Mouse (Mus musculus) heart, postnatal 36 days (tissue): ENCODE results near the gene Trip4. TPM values are rescaled to one million over a fixed set of nuclear protein-coding genes. Genes with fewer than 3 reads are reported as not detected.
"Not testable (repeated sequence)": the region's sequence is repeated elsewhere in the genome, so short reads cannot be mapped to it uniquely, and the experiment has no call there.

Experiments
- DNase-seq, 2 experiments: peaks; one replicate each; pipeline ENCODE4 v3.0.0; 2021 to 2022
- intact Hi-C: fragments of 180-260 bp; cut with DNase I; formaldehyde crosslinking; loops from one replicate; pipeline ENCODE4 v1.15.1; 2025
- total RNA-seq, 2 experiments: library from RNA; stranded (reverse); gene quantifications; 2 replicates each; pipeline ENCODE4 v1.2.3; 2021

Gene Trip4
- total RNA-seq, 2 experiments from 2014 or later, result 17.1 to 18.8 TPM

GRCm38 (mm10) chr9:65807251-65807650, 101.3 kb downstream of the Trip4 start:
- intact Hi-C loops, result no loop called here
- no peak for DNase-seq

GRCm38 (mm10) chr9:65799770-65800169, 108.8 kb downstream of the Trip4 start:
- intact Hi-C loops, result no loop called here
- DNase-seq, result no peak

GRCm38 (mm10) chr9:65795651-65796050, 112.9 kb downstream of the Trip4 start:
- no peak for DNase-seq
- intact Hi-C loops, result no loop called here

GRCm38 (mm10) chr9:65794313-65794712, 114.3 kb downstream of the Trip4 start:
- intact Hi-C loops, result loop anchor here (5.0 kb wide), 1 partner anchor 33 kb away; the partner anchor contains the start of gene Zfp609
- no peak for DNase-seq

GRCm38 (mm10) chr9:65793506-65793905, 115.1 kb downstream of the Trip4 start:
- intact Hi-C loops, result loop anchor here (5.0 kb wide), 1 partner anchor 34 kb away; the partner anchor contains the start of gene Zfp609
- no peak for DNase-seq

GRCm38 (mm10) chr9:65793086-65793485, 115.5 kb downstream of the Trip4 start:
- intact Hi-C loops, result loop anchor here (5.0 kb wide), 1 partner anchor 34 kb away; the partner anchor contains the start of gene Zfp609
- DNase-seq, result no peak

GRCm38 (mm10) chr9:65791846-65792245, 116.7 kb downstream of the Trip4 start:
- intact Hi-C loops, result loop anchor here (5.0 kb wide), 1 partner anchor 35 kb away; the partner anchor contains the start of gene Zfp609
- no peak for DNase-seq

- DNase-seq, result no peak
- intact Hi-C loops, result loop anchor here (5.0 kb wide), 1 partner anchor 36 kb away; the partner anchor contains the start of gene Zfp609
These were observed 117.5 kb downstream of the Trip4 start for GRCm38 (mm10) chr9:65791106-65791505.

- intact Hi-C loops, result loop anchor here (5.0 kb wide), 1 partner anchor 38 kb away; the partner anchor contains the start of gene Zfp609
- DNase-seq, result no peak
These were observed 118.8 kb downstream of the Trip4 start for GRCm38 (mm10) chr9:65789788-65790187.

GRCm38 (mm10) chr9:65788556-65788955, 120.0 kb downstream of the Trip4 start:
- DNase-seq, result no peak
- intact Hi-C loops, result no loop called here

GRCm38 (mm10) chr9:65787829-65788344, 120.7 kb downstream of the Trip4 start:
- no peak for DNase-seq
- intact Hi-C loops, result no loop called here

- peak; percentile 30 to 49 for DNase-seq
- intact Hi-C loops, result no loop called here
These were observed 121.5 kb downstream of the Trip4 start for GRCm38 (mm10) chr9:65786885-65787787.

- intact Hi-C loops, result no loop called here
- no peak for DNase-seq
These were observed 122.7 kb downstream of the Trip4 start for GRCm38 (mm10) chr9:65785772-65786368.

- DNase-seq, intact Hi-C loops: not testable (repeated sequence)
These were observed 129.0 kb downstream of the Trip4 start for GRCm38 (mm10) chr9:65779619-65780018.

Other genes with a start within 250 kb of the Trip4 start
- 100 to 1,000 TPM; 225 to 237 TPM for gene Oaz2, start 240.8 kb downstream of the Trip4 start, total RNA-seq
- gene Zfp609, start 81.2 kb downstream of the Trip4 start, total RNA-seq, result 10 to 100 TPM; 22.6 to 25.3 TPM
- under 1 TPM; 0.69 to 0.76 TPM for gene Pclaf, start 18.6 kb downstream of the Trip4 start, total RNA-seq
- 10 to 100 TPM in 1 of 2 experiments, 1 to 10 TPM in 1; 8.6 to 12.0 TPM for gene Csnk1g1, start 130 bp upstream of the Trip4 start, total RNA-seq
- gene Ppib, start 151.4 kb upstream of the Trip4 start, total RNA-seq, result 100 to 1,000 TPM; 123 to 129 TPM
- under 1 TPM; 0.57 to 0.86 TPM for gene Snx22, start 160.9 kb upstream of the Trip4 start, total RNA-seq
- gene Snx1, start 217.8 kb upstream of the Trip4 start, total RNA-seq, result 10 to 100 TPM; 27.7 to 29.8 TPM
- gene Ciao2a, start 217.8 kb upstream of the Trip4 start, total RNA-seq, result 10 to 100 TPM; 65.6 to 69.9 TPM
- gene Dapk2, start 249.4 kb upstream of the Trip4 start, total RNA-seq, result 1 to 10 TPM; 4.6 to 6.2 TPM